Mouse (Mus musculus): ENCODE measurements at regions not wholly inside any gene's neighbourhood (a gene's known extent, or its start where the extent isn't known, plus 50 kb on each side); places are given as distances from the start of the nearest gene placed in this dataset.

- no peak for TF ChIP-seq CTCF (conservative IDR thresholded peaks at IDR 0.05; ENCODE audit: low read length)
- no peak for TF ChIP-seq POU5F1 (IDR thresholded peaks at IDR 0.05; ENCODE audit: borderline replicate concordance, low read length)
- TF ChIP-seq NANOG (IDR thresholded peaks at IDR 0.05; ENCODE audit: borderline replicate concordance, low read length): no peak
These were observed 57.9 kb upstream of the Ppara start for GRCm38 (mm10) chr15:85676871-85677270.

All from E14TG2a.4 (cell line).